Mouse (Mus musculus) spleen, adult 2 months (tissue): Measurements from ENCODE around the gene Ctxn1.

ENCODE experiments used
- CTCF ChIP-seq: fragments of 200-500 bp; IDR thresholded peaks from 2 replicates; pipeline ENCODE4 v1.5.1; 2011; ENCODE audit warnings: mild to moderate bottlenecking, inconsistent platforms; ENCODE audit not compliant: insufficient read depth, insufficient read length, insufficient replicate concordance; ENCODE audit errors: extremely low read depth
- POLR2A ChIP-seq: fragments of 200-500 bp; IDR thresholded peaks from 2 replicates; pipeline ENCODE4 v1.6.1; 2011; ENCODE audit warnings: low read depth, low read length, inconsistent platforms

GRCm38 (mm10) chr8:4304124-4304547 lies 45.1 kb upstream of the Ctxn1 start:
- TF ChIP-seq CTCF (no peak), POLR2A (no peak)
